In the genomic region with DNA sequence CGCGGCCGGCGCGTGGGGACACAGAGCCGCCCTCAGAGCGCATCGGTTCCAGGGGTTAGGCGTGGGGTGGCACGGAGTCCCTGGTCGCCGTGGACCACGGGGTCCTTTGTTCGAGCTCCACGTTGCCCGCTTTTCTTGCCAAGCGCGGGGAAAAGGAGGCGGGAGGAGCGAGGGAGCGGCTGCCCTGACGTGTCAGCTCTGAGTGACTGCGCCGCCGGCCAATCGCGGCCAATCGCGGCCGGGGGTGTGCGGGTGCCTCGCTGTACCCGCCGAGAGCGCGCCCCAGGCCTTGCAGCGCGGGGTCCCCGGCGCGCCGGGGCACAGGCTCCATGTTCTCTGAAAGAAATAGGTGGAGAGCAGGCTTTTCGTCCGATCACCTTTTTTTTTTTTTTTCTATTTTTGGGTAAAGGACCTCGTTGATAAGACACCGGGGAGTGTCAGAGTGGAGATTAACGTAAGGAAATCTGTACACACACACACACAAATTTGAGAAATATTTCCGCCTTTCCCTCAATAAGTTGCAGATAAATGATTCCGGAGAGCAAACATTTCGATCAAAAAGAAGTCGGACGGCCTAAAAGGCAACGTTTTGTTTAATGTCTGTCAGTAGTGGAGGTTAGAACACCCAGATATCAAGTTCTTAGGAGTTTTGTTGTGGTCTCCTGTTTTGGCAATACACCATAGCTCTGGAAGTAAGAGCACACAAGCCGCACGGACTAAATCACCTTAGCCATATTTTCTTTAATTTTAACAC, we compare ENCODE assay signal across 8 mouse cellular contexts. TPM values are rescaled to one million over a fixed set of nuclear protein-coding genes. Genes with fewer than 3 reads are reported as not detected.
DNase-seq lines count a peak whose midpoint lies in the region; ATAC-seq lines count a peak whose summit lies in the region.

No protein-coding gene starts in this region.

- ATAC-seq in intestine, embryonic 14.5 days (replicated peaks; ENCODE audit: low FRiP score, low TSS enrichment, low read depth): peak; percentile 72
- ATAC-seq in megakaryocyte-erythroid progenitor cell, adult 5-6 weeks (replicated peaks; ENCODE audit: low FRiP score, low TSS enrichment, poor library complexity, severe bottlenecking): peak; percentile 69

- H3K9me3 ChIP-seq in intestine, embryonic 14.5 days (ENCODE audit: control insufficient read depth, low read length): no peaks in the 10 kb centered on the region

- H3K27me3 ChIP-seq in intestine, embryonic 14.5 days (replicated peaks; ENCODE audit: control insufficient read depth, insufficient read depth, low read length): no peaks in the 10 kb centered on the region

- H3K4me2 ChIP-seq in intestine, embryonic 14.5 days (ENCODE audit: low read length): peak overlapping the region; percentile 74

- peak; percentile 98 for DNase-seq in adrenal gland, adult 2 months
- DNase-seq in embryo, embryonic 11 days: peak; percentile 95
- peak; percentile 96 for DNase-seq in gastrocnemius, postnatal 25 days
- DNase-seq in intestine, embryonic 14.5 days (ENCODE audit: low spot score): peak; percentile 99
- DNase-seq in left cerebral cortex, postnatal 14 days (ENCODE audit: low spot score in 2 of 2): peak; percentile 96 to 97
- peak; percentile 98 for DNase-seq in right cerebral cortex, postnatal 14 days
- DNase-seq in urinary bladder, postnatal 25 days (ENCODE audit: low spot score): peak; percentile 98

- H3K27ac ChIP-seq in intestine, embryonic 14.5 days (ENCODE audit: low read depth): peak overlapping the region; percentile 91

- peak overlapping the region; percentile 96 for H3K9ac ChIP-seq in intestine, embryonic 14.5 days (ENCODE audit: low read length)

- under 1% methylated on average over 54 of the region's 55 CpGs for WGBS in intestine, embryonic 14.5 days

- H3K4me1 ChIP-seq in intestine, embryonic 14.5 days (replicated peaks; ENCODE audit: control insufficient read depth, insufficient read depth, low read length): peaks cover 23% of the 10 kb centered on the region

- peaks cover 10% of the 10 kb centered on the region for H3K36me3 ChIP-seq in intestine, embryonic 14.5 days (ENCODE audit: control insufficient read depth, insufficient read depth, low read length)

- H3K4me3 ChIP-seq in intestine, embryonic 14.5 days (ENCODE audit: low read depth, low read length): peak overlapping the region; percentile 89

- intact Hi-C loops in left cerebral cortex, postnatal 14 days (cut with DNase I): loop anchor here (2.0 to 10.0 kb wide), 3 partner anchors 90 to 953 kb away; partner anchors contain the start of genes Odr4 and Tpr

RNA-seq across cellular contexts. Expression of gene Ivns1abp, which starts 1.0 kb away (rescaled TPM):
- 100 to 1,000 TPM; 125 to 194 TPM for total RNA-seq in adrenal gland, adult 2 months (2021)
- 20.5 and 31.1 TPM in 2 replicates for polyA plus RNA-seq in adrenal gland, adult 2 months (2012; rRNA removed)
- 100 to 1,000 TPM in 1 of 2 experiments, 10 to 100 TPM in 1; 92.3 to 113 TPM for total RNA-seq in gastrocnemius, postnatal 25 days (2021)
- polyA plus RNA-seq in intestine, embryonic 14.5 days (2014; fragmentation: Nextera tagmentation; extraction: Ambion mirVana): 298 and 319 TPM in 2 replicates
- total RNA-seq in left cerebral cortex, postnatal 14 days (2021): 100 to 1,000 TPM; 125 to 135 TPM
- total RNA-seq in megakaryocyte-erythroid progenitor cell, adult 5-6 weeks (2014; fragmentation: Nextera tagmentation): 209 and 234 TPM in 2 replicates
- total RNA-seq in megakaryocyte-erythroid progenitor cell, adult 5-6 weeks (2017): 309 and 378 TPM in 2 replicates

Comparison
In these comparisons a context has a peak if more than half of its experiments do, and no peak if none do; other contexts are left out.
1. Peak in every context shown above with its lines: DNase-seq, ATAC-seq, H3K4me3 ChIP-seq and H3K27ac ChIP-seq.